Mouse (Mus musculus) midbrain, embryonic 16.5 days (tissue): ENCODE measurements around the gene Cbx3. TPM values are rescaled to one million over a fixed set of nuclear protein-coding genes. Genes with fewer than 3 reads are reported as not detected.

Experiments
- ATAC-seq: fragments of 200-750 bp; cut with Nextera tagmentation; 2 replicates; pipeline ENCODE4 v1.8.0; 2017; ENCODE audit warnings: moderate TSS enrichment
- H3K27ac ChIP-seq: fragments of 300-500 bp; sonication (generic); 2 replicates; pipeline ENCODE4 v1.5.1; 2014; ENCODE audit warnings: mild to moderate bottlenecking, low read length, mixed read lengths
- H3K27me3 ChIP-seq: fragments of 300-500 bp; sonication (generic); 2 replicates; pipeline ENCODE4 v1.6.1; 2014; ENCODE audit warnings: low read depth, low read length, mixed read lengths; ENCODE audit not compliant: control insufficient read depth, insufficient read depth
- H3K36me3 ChIP-seq: fragments of 300-500 bp; sonication (generic); 2 replicates; pipeline ENCODE4 v1.6.1; 2014; ENCODE audit warnings: mild to moderate bottlenecking, low read length, moderate library complexity, mixed read lengths; ENCODE audit not compliant: control insufficient read depth, insufficient read depth
- H3K4me1 ChIP-seq: fragments of 300-500 bp; sonication (generic); 2 replicates; pipeline ENCODE4 v1.6.1; 2014; ENCODE audit warnings: mild to moderate bottlenecking, low read length, mixed read lengths; ENCODE audit not compliant: control insufficient read depth, insufficient read depth
- H3K4me2 ChIP-seq: fragments of 300-500 bp; sonication (generic); 2 replicates; pipeline ENCODE4 v1.6.1; 2014; ENCODE audit warnings: mild to moderate bottlenecking, low read length, mixed read lengths
- H3K4me3 ChIP-seq: fragments of 300-500 bp; sonication (generic); 2 replicates; pipeline ENCODE4 v1.5.1; 2014; ENCODE audit warnings: low read depth, mild to moderate bottlenecking, low read length, moderate library complexity, mixed read lengths
- H3K9ac ChIP-seq: fragments of 300-500 bp; sonication (generic); 2 replicates; pipeline ENCODE4 v1.6.1; 2014; ENCODE audit warnings: low read depth, low read length, mixed read lengths
- H3K9me3 ChIP-seq: fragments of 300-500 bp; sonication (generic); replicated peaks from 2 replicates; pipeline ENCODE4 v1.6.1; 2014; ENCODE audit warnings: mild to moderate bottlenecking, low read length, mixed read lengths; ENCODE audit not compliant: control insufficient read depth, poor library complexity, severe bottlenecking
- WGBS: fragments of 180-500 bp; shearing (Covaris S2); extraction: QIAGEN DNeasy Blood & Tissue Kit; methylation state at CpG from one replicate; pipeline ENCODE4 v1.1.7; 2014; 5-methylcytosine and 5-hydroxymethylcytosine counted together
- polyA plus RNA-seq: library from polyadenylated mRNA; unstranded; fragments of >200 nt; fragmentation: Nextera tagmentation; extraction: Ambion mirVana; gene quantifications from 2 replicates; pipeline ENCODE4 v1.2.1, GENCODE M21; 2015

Gene Cbx3
- polyA plus RNA-seq, 1 experiment from 2014 or later, result 417 TPM

DNA sequence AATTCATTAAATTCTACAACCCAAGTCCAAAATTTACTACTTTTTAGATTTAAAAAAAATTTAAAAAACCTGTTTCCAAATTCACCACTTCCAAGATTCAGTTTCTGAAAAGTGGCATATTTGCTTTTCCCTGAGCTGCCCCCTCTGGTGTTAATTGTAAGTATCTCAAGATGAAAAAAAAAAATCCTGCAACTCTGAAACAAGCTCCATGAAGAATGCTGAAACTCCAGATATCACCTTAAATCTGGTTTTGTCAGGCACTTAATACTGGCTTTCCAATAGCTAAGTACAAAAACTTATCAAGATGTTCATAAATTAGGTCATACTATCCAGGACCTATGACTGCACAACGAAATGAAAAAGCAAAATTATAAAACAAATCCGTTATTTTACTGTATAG is 2.5 kb upstream of the Cbx3 start:
- peaks cover 32% of the 10 kb centered on the region for H3K4me1 ChIP-seq
- H3K4me2 ChIP-seq, result peak overlapping the region; percentile 61
- WGBS, result 0% methylated on average over 2 of the region's 2 CpGs
- H3K4me3 ChIP-seq, result peak overlapping the region; percentile 40
- no peaks in the 10 kb centered on the region for H3K27me3 ChIP-seq
- ATAC-seq, result no peak
- no peaks in the 10 kb centered on the region for H3K9me3 ChIP-seq
- no peak overlapping the region for H3K9ac ChIP-seq
- no peak overlapping the region for H3K27ac ChIP-seq
- H3K36me3 ChIP-seq, result peaks cover 18% of the 10 kb centered on the region

- peak overlapping the region; percentile 82 for H3K4me3 ChIP-seq
- peak overlapping the region; percentile 100 for H3K27ac ChIP-seq
- peaks cover 41% of the 10 kb centered on the region for H3K4me1 ChIP-seq
- H3K27me3 ChIP-seq, result no peaks in the 10 kb centered on the region
- H3K4me2 ChIP-seq, result peak overlapping the region; percentile 61
- peak overlapping the region; percentile 100 for H3K9ac ChIP-seq
- H3K36me3 ChIP-seq, result peaks cover 9% of the 10 kb centered on the region
- no peaks in the 10 kb centered on the region for H3K9me3 ChIP-seq
- peak; percentile 30 for ATAC-seq
- under 1% methylated on average over 60 of the region's 63 CpGs for WGBS
Measured at GRCm38 (mm10) chr6:51468891-51469561, 1.1 kb upstream of the Cbx3 start.

DNA sequence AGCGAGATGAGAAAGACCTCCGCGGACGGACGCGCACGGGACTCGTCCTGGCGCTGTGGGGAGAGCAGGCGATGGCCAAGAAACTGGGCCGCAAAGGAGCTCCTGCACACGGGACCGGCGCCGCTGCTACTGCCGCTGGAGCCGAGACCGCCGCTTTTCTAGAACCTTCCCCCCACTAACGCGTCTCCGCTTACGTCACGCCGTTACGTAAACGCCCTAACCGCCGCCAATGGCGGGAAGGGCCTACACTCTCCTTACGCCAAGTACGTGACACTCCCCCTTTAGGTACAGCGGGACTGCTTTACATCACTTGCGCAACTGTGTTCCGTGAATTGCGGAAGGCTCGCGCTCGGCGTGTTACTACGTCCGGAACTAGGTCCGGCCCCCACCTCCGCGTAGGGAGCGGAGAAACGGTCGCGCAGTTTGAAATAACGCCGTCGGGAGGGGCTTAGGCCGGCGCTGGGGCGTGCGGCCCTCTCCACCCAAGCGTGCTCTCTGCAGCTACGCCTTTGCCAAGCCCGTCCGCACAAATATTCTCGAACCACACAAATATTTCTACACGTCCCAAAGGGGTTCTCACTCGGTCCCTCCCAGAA is 347 bp upstream of the Cbx3 start, which contains the start of gene Hnrnpa2b1:
Gene Hnrnpa2b1, minus strand, starts transcription at position 180 of the 596 bp plus-strand sequence.
- Histone ChIP-seq H3K9me3 (no peaks in the 10 kb centered on the region), H3K36me3 (peaks cover 9% of the 10 kb centered on the region), H3K9ac (peak within 1 kb of the TSS; percentile 100), H3K27me3 (no peaks in the 10 kb centered on the region), H3K4me3 (peak within 1 kb of the TSS; percentile 82), H3K27ac (peak within 1 kb of the TSS; percentile 100), H3K4me2 (peak within 1 kb of the TSS; percentile 75), H3K4me1 (peaks cover 46% of the 10 kb centered on the region)
- ATAC-seq, result peak; percentile 93
- under 1% methylated on average over 63 of the region's 63 CpGs for WGBS

DNA sequence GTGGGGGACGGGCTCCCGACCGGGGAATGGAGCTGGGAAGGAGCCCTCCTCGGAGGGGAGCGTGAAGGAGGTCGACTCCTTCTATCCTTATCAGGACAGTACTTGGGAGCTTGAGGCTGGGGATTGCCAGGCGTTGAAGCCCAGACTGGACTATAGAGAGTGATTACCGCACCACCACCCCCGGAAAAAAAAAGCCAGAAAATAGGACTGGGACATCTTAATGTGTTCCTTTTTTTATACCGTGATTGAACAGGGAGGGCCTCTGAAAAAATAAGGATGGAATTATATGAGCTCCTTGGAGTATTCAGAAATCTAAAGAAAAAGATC is 982 bp downstream of the Cbx3 start:
- WGBS, result 0% methylated on average over 10 of the region's 10 CpGs

DNA sequence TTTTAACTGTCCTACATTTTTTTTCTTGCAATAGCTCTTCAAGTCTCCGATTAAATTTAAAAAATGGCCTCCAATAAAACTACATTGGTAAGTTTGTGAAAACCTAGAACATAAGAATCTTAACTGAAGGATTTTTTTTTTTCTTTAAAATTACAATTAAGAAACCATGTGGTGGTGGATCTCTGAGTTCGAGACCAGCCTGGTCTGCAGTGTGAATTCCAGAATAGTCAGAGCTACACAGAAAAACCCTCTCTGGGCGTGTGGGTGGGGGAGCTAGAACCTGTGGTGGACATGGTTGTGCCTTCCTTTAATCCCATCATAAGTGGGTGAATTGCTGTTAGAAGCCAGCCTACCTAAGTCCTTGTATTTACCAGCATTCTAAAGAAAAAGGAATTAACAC is 1.6 kb downstream of the Cbx3 start:
- H3K4me3 ChIP-seq, result peak overlapping the region; percentile 82
- ATAC-seq, result no peak
- WGBS, result 11% methylated on average over 3 of the region's 3 CpGs
- peaks cover 32% of the 10 kb centered on the region for H3K4me1 ChIP-seq
- H3K27ac ChIP-seq, result no peak overlapping the region; the same call in 1 of the 2 replicates
- H3K4me2 ChIP-seq, result peak overlapping the region; percentile 75
- no peaks in the 10 kb centered on the region for H3K9me3 ChIP-seq
- peaks cover 7% of the 10 kb centered on the region for H3K36me3 ChIP-seq
- peak overlapping the region; percentile 55; the same call in 1 of the 2 replicates for H3K9ac ChIP-seq
- no peaks in the 10 kb centered on the region for H3K27me3 ChIP-seq

More for the DNA sequence above, 982 bp downstream of the Cbx3 start:
- Histone ChIP-seq H3K4me3 (peak overlapping the region; percentile 82), H3K4me2 (peak overlapping the region; percentile 75), H3K36me3 (peaks cover 5% of the 10 kb centered on the region), H3K9me3 (no peaks in the 10 kb centered on the region), H3K9ac (peak overlapping the region; percentile 97), H3K27me3 (no peaks in the 10 kb centered on the region), H3K4me1 (peaks cover 38% of the 10 kb centered on the region), H3K27ac (peak overlapping the region; percentile 100)
- no peak for ATAC-seq

- peak overlapping the region; percentile 55 for H3K9ac ChIP-seq
- WGBS, result 34% methylated on average over 4 of the region's 4 CpGs
Measured at GRCm38 (mm10) chr6:51472213-51472612, 2.1 kb downstream of the Cbx3 start.

DNA sequence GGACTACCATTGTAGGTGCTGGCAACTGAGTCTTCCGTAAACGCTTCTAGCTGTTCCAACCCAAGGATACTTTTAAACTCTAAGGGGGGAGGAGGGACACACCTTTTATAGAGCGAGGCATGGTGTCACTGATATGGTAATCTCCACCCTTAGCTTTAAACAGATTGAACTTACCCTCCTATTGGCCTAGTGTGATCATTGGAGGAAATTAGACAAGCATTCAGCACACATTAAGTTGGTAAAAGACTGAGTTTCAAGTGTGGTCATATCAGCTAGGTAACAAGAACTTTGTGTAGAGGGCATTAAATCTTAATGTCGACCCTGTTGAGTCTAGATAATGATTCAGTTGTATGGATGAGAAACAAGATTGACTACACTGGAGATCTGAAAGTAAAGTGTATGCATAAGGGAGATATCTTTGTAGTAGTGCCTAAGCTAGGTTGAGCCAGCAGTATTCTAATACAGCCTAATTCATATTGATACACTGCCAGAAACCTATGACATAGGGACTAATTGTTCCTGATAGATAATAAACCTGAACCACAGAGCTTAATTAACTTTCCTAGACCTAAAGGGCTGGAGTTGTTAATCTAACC is 9.1 kb downstream of the Cbx3 start:
- no peak overlapping the region for H3K27ac ChIP-seq
- H3K4me1 ChIP-seq, result peaks cover 3% of the 10 kb centered on the region
- H3K36me3 ChIP-seq, result peaks cover 44% of the 10 kb centered on the region
- WGBS, result 92% methylated on average over 4 of the region's 4 CpGs
- H3K4me2 ChIP-seq, result no peak overlapping the region
- no peaks in the 10 kb centered on the region for H3K27me3 ChIP-seq
- no peaks in the 10 kb centered on the region for H3K9me3 ChIP-seq
- no peak for ATAC-seq
- H3K9ac ChIP-seq, result no peak overlapping the region
- H3K4me3 ChIP-seq, result no peak overlapping the region

More at GRCm38 (mm10) chr6:51472213-51472612, 2.1 kb downstream of the Cbx3 start:
- H3K4me1 ChIP-seq, result peaks cover 28% of the 10 kb centered on the region
- H3K4me3 ChIP-seq, result peak overlapping the region; percentile 82
- H3K27me3 ChIP-seq, result no peaks in the 10 kb centered on the region
- peak overlapping the region; percentile 8; the same call in 1 of the 2 replicates for H3K27ac ChIP-seq
- peak overlapping the region; percentile 75 for H3K4me2 ChIP-seq
- H3K9me3 ChIP-seq, result no peaks in the 10 kb centered on the region
- ATAC-seq, result no peak
- peaks cover 7% of the 10 kb centered on the region for H3K36me3 ChIP-seq

GRCm38 (mm10) chr6:51481548-51481947 is 11.4 kb downstream of the Cbx3 start:
- Histone ChIP-seq H3K36me3 (peaks cover 42% of the 10 kb centered on the region), H3K9ac (no peak overlapping the region), H3K4me3 (no peak overlapping the region), H3K9me3 (no peaks in the 10 kb centered on the region), H3K4me1 (no peaks in the 10 kb centered on the region), H3K27ac (no peak overlapping the region), H3K27me3 (no peaks in the 10 kb centered on the region), H3K4me2 (no peak overlapping the region)
- 91% methylated on average over 8 of the region's 8 CpGs for WGBS
- ATAC-seq, result no peak

GRCm38 (mm10) chr6:51483861-51484260 is 13.7 kb downstream of the Cbx3 start:
- no peaks in the 10 kb centered on the region for H3K27me3 ChIP-seq
- no peak overlapping the region for H3K27ac ChIP-seq
- no peak overlapping the region for H3K4me3 ChIP-seq
- no peak overlapping the region for H3K9ac ChIP-seq
- WGBS, result 96% methylated on average over 3 of the region's 3 CpGs
- no peaks in the 10 kb centered on the region for H3K4me1 ChIP-seq
- H3K36me3 ChIP-seq, result peaks cover 34% of the 10 kb centered on the region
- no peak for ATAC-seq
- H3K4me2 ChIP-seq, result no peak overlapping the region
- H3K9me3 ChIP-seq, result no peaks in the 10 kb centered on the region
